In the genomic region with DNA sequence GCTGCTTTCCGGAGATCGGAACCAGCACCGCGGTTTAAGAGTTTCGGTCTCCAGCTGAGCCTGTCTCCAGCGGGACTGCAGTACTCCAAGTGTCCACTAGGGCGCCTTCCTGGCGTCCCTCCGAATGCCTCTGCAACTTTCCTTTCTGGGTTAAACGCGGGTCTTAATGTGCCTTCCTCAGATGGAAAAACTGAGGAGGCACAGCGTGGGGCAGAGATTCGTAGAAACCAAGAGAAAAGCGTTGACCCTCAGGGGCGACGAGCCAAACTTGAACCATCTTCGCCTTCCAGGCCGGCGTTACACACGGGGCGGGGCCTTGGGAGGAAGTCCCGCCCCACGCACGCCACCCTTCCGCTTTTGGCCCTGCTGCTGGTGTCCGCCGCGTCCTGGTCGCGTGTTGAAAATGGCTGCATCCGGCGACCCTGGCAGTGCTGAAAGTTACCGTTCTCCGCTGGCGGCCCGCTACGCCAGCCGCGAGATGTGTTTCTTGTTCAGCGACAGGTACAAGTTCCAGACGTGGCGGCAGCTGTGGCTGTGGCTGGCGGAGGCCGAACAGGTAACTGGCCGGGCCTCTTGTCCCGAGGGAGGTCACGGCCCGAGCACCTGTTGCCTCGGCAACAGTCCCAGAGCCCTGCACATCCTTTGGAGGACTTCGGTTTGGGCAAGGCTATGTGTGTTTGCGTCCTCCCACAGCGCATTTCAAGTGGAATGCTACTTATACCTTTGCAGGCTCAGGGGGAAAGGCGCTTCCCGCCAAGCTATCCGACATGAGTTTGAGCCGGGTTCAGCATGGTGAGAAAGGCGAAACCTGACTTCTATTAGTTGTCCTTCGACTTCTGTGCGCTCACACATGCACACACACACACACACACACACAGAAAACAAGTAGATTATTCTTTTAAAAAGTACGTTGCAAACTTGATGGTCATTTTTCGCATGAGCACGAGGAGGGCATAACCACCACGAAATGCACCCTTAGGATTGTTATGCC, we compare ENCODE assay signal across 8 mouse cellular contexts. TPM values are rescaled to one million over a fixed set of nuclear protein-coding genes. Genes with fewer than 3 reads are reported as not detected.
DNase-seq lines count a peak whose midpoint lies in the region; ATAC-seq and TF ChIP-seq lines count a peak whose summit lies in the region.

A gene (plus strand): TSS at position 346 of the 991 bp plus-strand sequence.

- peak; percentile 77 to 97 (median 80) for TF ChIP-seq CTCF in MEL (IDR thresholded peaks at IDR 0.05 in 2 of 3, conservative IDR thresholded peaks at IDR 0.05 in 1 of 3; ENCODE audit: control insufficient read depth in 1 of 3, insufficient read depth in 1 of 3, low read depth in 2 of 3, low read length in 3 of 3, poor library complexity in 1 of 3, severe bottlenecking in 1 of 3)
- peak; percentile 93 for TF ChIP-seq CTCF in cerebellum, adult 2 months (IDR thresholded peaks at IDR 0.05; ENCODE audit: borderline replicate concordance, insufficient read depth, low read depth, low read length)

- H3K4me1 ChIP-seq in MEL (ENCODE audit: control insufficient read depth in 1 of 2, insufficient read depth in 2 of 2, low read length in 2 of 2) = peaks cover 8 to 19% of the 10 kb centered on the region in 2 experiments
- no peaks in the 10 kb centered on the region for H3K4me1 ChIP-seq in cerebellum, adult 2 months (ENCODE audit: control insufficient read depth, insufficient read depth, low read length)
- peaks cover 14% of the 10 kb centered on the region for H3K4me1 ChIP-seq in lung, embryonic 16.5 days (replicated peaks; ENCODE audit: control insufficient read depth, insufficient read depth, low read length)

- peak within 1 kb of the TSS; percentile 82 for H3K4me2 ChIP-seq in lung, embryonic 16.5 days (ENCODE audit: low read depth, low read length)

- DNase-seq in MEL (ENCODE audit: low read depth, low spot score) = peak; percentile 95
- peak; percentile 86 to 90 for DNase-seq in cerebellum, adult 2 months
- DNase-seq in forelimb bud, embryonic 11.5 days (ENCODE audit: low read depth, low spot score) = peak; percentile 86
- DNase-seq in layer of hippocampus, adult 9-10 months (ENCODE audit: low spot score) = peak; percentile 59
- DNase-seq in ovary, postnatal 10 days (ENCODE audit: low spot score) = peak; percentile 73
- DNase-seq in thymus, postnatal 10 days (ENCODE audit: low spot score in 2 of 2) = peak; percentile 68 to 86

- no peak for TF ChIP-seq EP300 in MEL (IDR thresholded peaks at IDR 0.05; ENCODE audit: low read depth in 1 of 2, low read length in 2 of 2)

- peak within 1 kb of the TSS; percentile 83 for H3K9ac ChIP-seq in MEL (ENCODE audit: control insufficient read depth, low read depth, low read length, poor library complexity, severe bottlenecking)
- peak within 1 kb of the TSS; percentile 84 for H3K9ac ChIP-seq in lung, embryonic 16.5 days (ENCODE audit: low read length)

- TF ChIP-seq RAD21 in MEL (IDR thresholded peaks at IDR 0.05; ENCODE audit: low read depth, low read length) = no peak; the same call in 1 of the 2 replicates

- H3K9me3 ChIP-seq in MEL (replicated peaks; ENCODE audit: insufficient read depth, low read length) = no peaks in the 10 kb centered on the region
- no peaks in the 10 kb centered on the region for H3K9me3 ChIP-seq in lung, embryonic 16.5 days (ENCODE audit: control insufficient read depth, low read length)

- H3K79me2 ChIP-seq in MEL (ENCODE audit: control insufficient read depth, insufficient read depth, low read length, poor library complexity) = peaks cover 34% of the 10 kb centered on the region

- peak; percentile 82 to 92 for TF ChIP-seq POLR2A in MEL (IDR thresholded peaks at IDR 0.05; ENCODE audit: control insufficient read depth in 1 of 2, insufficient read depth in 1 of 2, low read depth in 1 of 2, low read length in 2 of 2, poor library complexity in 1 of 2)
- peak; percentile 55 for TF ChIP-seq POLR2A in cerebellum, adult 2 months (IDR thresholded peaks at IDR 0.05; ENCODE audit: borderline replicate concordance, insufficient read depth, low read length)

- no peaks in the 10 kb centered on the region for H3K27me3 ChIP-seq in MEL (ENCODE audit: control insufficient read depth in 1 of 2, insufficient read depth in 2 of 2, low read length in 2 of 2)
- no peaks in the 10 kb centered on the region for H3K27me3 ChIP-seq in cerebellum, adult 2 months (ENCODE audit: control insufficient read depth, insufficient read depth, low read length)
- no peaks in the 10 kb centered on the region for H3K27me3 ChIP-seq in lung, embryonic 16.5 days (ENCODE audit: control insufficient read depth, insufficient read depth, low read depth, low read length)

- under 1% methylated on average over 63 of the region's 63 CpGs for WGBS in cerebellum, adult 2 months
- WGBS in lung, embryonic 16.5 days = under 1% methylated on average over 63 of the region's 63 CpGs

- peak; percentile 98 to 99 for ATAC-seq in hematopoietic stem cell, adult 5-6 weeks (replicated peaks in 1 of 2; ENCODE audit: insufficient read depth in 1 of 2, low FRiP score in 2 of 2, low TSS enrichment in 1 of 2, low read depth in 1 of 2, poor library complexity in 2 of 2, severe bottlenecking in 2 of 2)
- peak; percentile 97 for ATAC-seq in lung, embryonic 16.5 days (ENCODE audit: low read depth)

- H3K4me3 ChIP-seq in MEL (ENCODE audit: control insufficient read depth in 1 of 2, insufficient read depth in 1 of 2, low read depth in 2 of 2, low read length in 2 of 2) = peak within 1 kb of the TSS; percentile 67 to 86
- peak within 1 kb of the TSS; percentile 89 for H3K4me3 ChIP-seq in cerebellum, adult 2 months (replicated peaks; ENCODE audit: insufficient read depth, low read depth, low read length)
- H3K4me3 ChIP-seq in lung, embryonic 16.5 days (ENCODE audit: low read length) = peak within 1 kb of the TSS; percentile 91

- peak within 1 kb of the TSS; percentile 86 for H3K27ac ChIP-seq in MEL (ENCODE audit: control insufficient read depth, low read depth, low read length)
- no peak within 1 kb of the TSS for H3K27ac ChIP-seq in cerebellum, adult 2 months (ENCODE audit: insufficient read depth, low read length)
- peak within 1 kb of the TSS; percentile 87 for H3K27ac ChIP-seq in lung, embryonic 16.5 days (ENCODE audit: low read length)

- H3K36me3 ChIP-seq in MEL (ENCODE audit: control insufficient read depth in 1 of 2, insufficient read depth in 2 of 2, low read length in 2 of 2) = peaks cover 5 to 13% of the 10 kb centered on the region in 2 experiments; a peak in 3 of 4 replicates
- H3K36me3 ChIP-seq in lung, embryonic 16.5 days (ENCODE audit: control insufficient read depth, insufficient read depth, low read length) = peaks cover 5% of the 10 kb centered on the region

TF ChIP-seq in MEL, 35 proteins besides CTCF, POLR2A, EP300 and RAD21:
- TF ChIP-seq ZMIZ1 (IDR thresholded peaks at IDR 0.05; ENCODE audit: low read depth, low read length) = peak; percentile 79; the same call in 1 of the 2 replicates
- peak; percentile 83 for TF ChIP-seq POLR2AphosphoS2 (IDR thresholded peaks at IDR 0.05; ENCODE audit: low read length)
- TF ChIP-seq SMC3 (IDR thresholded peaks at IDR 0.05; ENCODE audit: low read depth, low read length) = peak; percentile 35; the same call in 1 of the 2 replicates
- TF ChIP-seq HCFC1 (IDR thresholded peaks at IDR 0.05; ENCODE audit: low read depth, low read length) = peak; percentile 80
- TF ChIP-seq TCF12 (IDR thresholded peaks at IDR 0.05; ENCODE audit: low read depth, low read length) = peak; percentile 53
- TF ChIP-seq MAZ (IDR thresholded peaks at IDR 0.05; ENCODE audit: low read depth, low read length) = peak; percentile 54; the same call in 1 of the 2 replicates
- TF ChIP-seq NELFE (IDR thresholded peaks at IDR 0.05; ENCODE audit: low read depth, low read length) = peak; percentile 91
- TF ChIP-seq E2F4 (IDR thresholded peaks at IDR 0.05; ENCODE audit: borderline replicate concordance, low read depth, low read length) = peak; percentile 66; the same call in 1 of the 2 replicates
- peak; percentile 20 for TF ChIP-seq MAX (IDR thresholded peaks at IDR 0.05; ENCODE audit: low read length)
- TF ChIP-seq SIN3A (IDR thresholded peaks at IDR 0.05; ENCODE audit: low read length) = peak; percentile 94
- peak; percentile 65; the same call in 1 of the 2 replicates for TF ChIP-seq MYC (IDR thresholded peaks at IDR 0.05; ENCODE audit: low read depth, low read length)
- peak; percentile 63 for TF ChIP-seq ELF1 (IDR thresholded peaks at IDR 0.05; ENCODE audit: low read depth, low read length)
- peak; percentile 64 for TF ChIP-seq TBP (IDR thresholded peaks at IDR 0.05; ENCODE audit: low read depth, low read length)
- TF ChIP-seq USF1 (IDR thresholded peaks at IDR 0.05; ENCODE audit: low read depth, low read length) = 0 out of 2 replicates have a peak, but pooled peaks have one; percentile 24
- TF ChIP-seq MXI1 (IDR thresholded peaks at IDR 0.05; ENCODE audit: low read depth, low read length) = peak; percentile 89
- TF ChIP-seq ETS1 (IDR thresholded peaks at IDR 0.05; ENCODE audit: low read depth, low read length) = no peak
- no peak for TF ChIP-seq RCOR1 (IDR thresholded peaks at IDR 0.05; ENCODE audit: low read depth, low read length)
- TF ChIP-seq GATA1 (IDR thresholded peaks at IDR 0.05; ENCODE audit: low read depth, low read length) = no peak
- TF ChIP-seq UBTF (IDR thresholded peaks at IDR 0.05; ENCODE audit: borderline replicate concordance, insufficient read depth, low read depth, low read length) = no peak
- TF ChIP-seq ZNF384 (IDR thresholded peaks at IDR 0.05; ENCODE audit: low read depth, low read length) = no peak
TF ChIP-seq in MEL: peak in this region for 15.

RNA-seq across cellular contexts. Expression of the gene that starts here (rescaled TPM):
- total RNA-seq in MEL (2012; rRNA removed) = 290 and 320 TPM in 2 replicates
- polyA plus RNA-seq in MEL (2012; ENCODE audit: insufficient read depth in 1 of 2, insufficient read length in 2 of 2, low read depth in 1 of 2, low replicate concordance in 2 of 2, missing spikeins in 1 of 2) = 100 to 1,000 TPM; 304 to 365 TPM
- 69.7 and 81.2 TPM in 2 replicates for polyA plus RNA-seq in cerebellum, adult 2 months (2012; rRNA removed)
- 167 and 175 TPM in 2 replicates for total RNA-seq in hematopoietic stem cell, adult 5-6 weeks (2017)
- 133 and 135 TPM in 2 replicates for polyA plus RNA-seq in lung, embryonic 16.5 days (2015; fragmentation: Nextera tagmentation; extraction: Ambion mirVana)
